Mouse (Mus musculus): Measurements from ENCODE around the gene Tekt3.

Tekt3 gene

GRCm38 (mm10) chr11:63066526-63066925, 5.1 kb downstream of the Tekt3 start:
- DNase-seq, result no peak

- no peak for DNase-seq
Observed at GRCm38 (mm10) chr11:63070081-63070480, 8.6 kb downstream of the Tekt3 start.

GRCm38 (mm10) chr11:63084536-63084935, 23.1 kb downstream of the Tekt3 start:
- DNase-seq, result no peak

GRCm38 (mm10) chr11:63088672-63089071, 27.2 kb downstream of the Tekt3 start:
- DNase-seq, result no peak

- DNase-seq, result no peak
Observed at GRCm38 (mm10) chr11:63090210-63090609, 28.8 kb downstream of the Tekt3 start.

GRCm38 (mm10) chr11:63090986-63091385, 29.5 kb downstream of the Tekt3 start:
- no peak for DNase-seq

GRCm38 (mm10) chr11:63092271-63092670, 30.8 kb downstream of the Tekt3 start:
- no peak for DNase-seq

- DNase-seq, result peak; percentile 24
Observed at GRCm38 (mm10) chr11:63093601-63094000, 32.1 kb downstream of the Tekt3 start.

GRCm38 (mm10) chr11:63094496-63094895, 33.0 kb downstream of the Tekt3 start:
- DNase-seq, result no peak

- DNase-seq, result no peak
Observed at GRCm38 (mm10) chr11:63098016-63098415, 36.6 kb downstream of the Tekt3 start.

GRCm38 (mm10) chr11:63099390-63099789, 37.9 kb downstream of the Tekt3 start:
- no peak for DNase-seq

- no peak for DNase-seq
Observed at GRCm38 (mm10) chr11:63103256-63103655, 41.8 kb downstream of the Tekt3 start.

- no peak for DNase-seq
Observed at GRCm38 (mm10) chr11:63104026-63104425, 42.6 kb downstream of the Tekt3 start.

- DNase-seq, result no peak
Observed at GRCm38 (mm10) chr11:63109230-63109775, 47.8 kb downstream of the Tekt3 start.

GRCm38 (mm10) chr11:63110329-63110728, 48.9 kb downstream of the Tekt3 start:
- no peak for DNase-seq

- DNase-seq, result no peak
Observed at GRCm38 (mm10) chr11:63114807-63115641, 53.6 kb downstream of the Tekt3 start.

- no peak for DNase-seq
Observed at GRCm38 (mm10) chr11:63116652-63117051, 55.2 kb downstream of the Tekt3 start.

- DNase-seq, result no peak
Observed at GRCm38 (mm10) chr11:63117266-63117665, 55.8 kb downstream of the Tekt3 start.

- DNase-seq, result no peak
Observed at GRCm38 (mm10) chr11:63119791-63120190, 58.3 kb downstream of the Tekt3 start.

- DNase-seq, result no peak
Observed at GRCm38 (mm10) chr11:63122249-63122648, 60.8 kb downstream of the Tekt3 start.

- no peak for DNase-seq
Observed at GRCm38 (mm10) chr11:63122776-63123350, 61.4 kb downstream of the Tekt3 start.

- peak; percentile 29 for DNase-seq
Observed at GRCm38 (mm10) chr11:63124316-63124715, 62.9 kb downstream of the Tekt3 start.

GRCm38 (mm10) chr11:63125832-63126456, 64.5 kb downstream of the Tekt3 start:
- no peak for DNase-seq

GRCm38 (mm10) chr11:63126976-63127375, 65.5 kb downstream of the Tekt3 start:
- DNase-seq, result no peak

Data from retina, postnatal 1 day (tissue).